Mouse (Mus musculus) limb, embryonic 15.5 days (tissue): ENCODE results near the gene C1rb. TPM values are rescaled to one million over a fixed set of nuclear protein-coding genes. Genes with fewer than 3 reads are reported as not detected.
"Not testable (repeated sequence)": the region's sequence is repeated elsewhere in the genome, so short reads cannot be mapped to it uniquely, and the experiment has no call there.

ENCODE experiments used
- ATAC-seq: fragments of 200-750 bp; cut with Nextera tagmentation; 2 replicates; pipeline ENCODE4 v1.8.0; 2017; ENCODE audit warnings: low read depth, moderate TSS enrichment; ENCODE audit not compliant: insufficient number of reproducible peaks, low FRiP score, low TSS enrichment
- H3K27ac ChIP-seq: fragments of 300-500 bp; sonication (generic); 2 replicates; pipeline ENCODE4 v1.5.1; 2015; ENCODE audit warnings: moderate library complexity, mild to moderate bottlenecking, inconsistent platforms
- H3K27me3 ChIP-seq: fragments of 300-500 bp; sonication (generic); 2 replicates; pipeline ENCODE4 v1.6.1; 2015; ENCODE audit warnings: inconsistent platforms
- H3K36me3 ChIP-seq: fragments of 300-500 bp; sonication (generic); 2 replicates; pipeline ENCODE4 v1.6.1; 2015; ENCODE audit warnings: inconsistent platforms
- H3K4me1 ChIP-seq: fragments of 300-500 bp; sonication (generic); 2 replicates; pipeline ENCODE4 v1.6.1; 2015; ENCODE audit warnings: inconsistent platforms
- H3K4me2 ChIP-seq: fragments of 300-500 bp; sonication (generic); 2 replicates; pipeline ENCODE4 v1.6.1; 2015; ENCODE audit warnings: mild to moderate bottlenecking, inconsistent platforms
- H3K4me3 ChIP-seq: fragments of 300-500 bp; sonication (generic); 2 replicates; pipeline ENCODE4 v1.5.1; 2015; ENCODE audit warnings: mild to moderate bottlenecking, inconsistent platforms
- H3K9ac ChIP-seq: fragments of 300-500 bp; sonication (generic); 2 replicates; pipeline ENCODE4 v1.6.1; 2015; ENCODE audit warnings: inconsistent platforms
- H3K9me3 ChIP-seq: fragments of 300-500 bp; sonication (generic); 2 replicates; pipeline ENCODE4 v1.6.1; 2016; ENCODE audit warnings: inconsistent platforms
- WGBS: fragments of 180-500 bp; shearing (Covaris S2); methylation state at CpG from one replicate; pipeline ENCODE4 v1.1.7; 2015; 5-methylcytosine and 5-hydroxymethylcytosine counted together
- polyA plus RNA-seq: library from polyadenylated mRNA; unstranded; fragments of >200 nt; fragmentation: Nextera tagmentation; extraction: Ambion mirVana; gene quantifications from 2 replicates; pipeline ENCODE4 v1.2.1, GENCODE M21; 2015

The C1rb gene
- polyA plus RNA-seq, 1 experiment from 2014 or later: not detected

GRCm38 (mm10) chr6:124626184-124626583 lies 56.1 kb downstream of the C1rb start:
- not testable (repeated sequence) for H3K27ac ChIP-seq, H3K4me2 ChIP-seq, ATAC-seq, H3K9ac ChIP-seq, H3K4me1 ChIP-seq, H3K36me3 ChIP-seq, H3K9me3 ChIP-seq, H3K4me3 ChIP-seq, H3K27me3 ChIP-seq
- WGBS: 42% methylated on average over 1 of the region's 1 CpGs

- H3K4me2 ChIP-seq: no peak overlapping the region
- H3K9ac ChIP-seq: no peak overlapping the region
- H3K9me3 ChIP-seq: no peaks in the 10 kb centered on the region
- ATAC-seq: no peak
- H3K27ac ChIP-seq: no peak overlapping the region
- WGBS: 78% methylated on average over 4 of the region's 4 CpGs
- H3K27me3 ChIP-seq: no peaks in the 10 kb centered on the region
- H3K4me1 ChIP-seq: no peaks in the 10 kb centered on the region
- H3K36me3 ChIP-seq: no peaks in the 10 kb centered on the region
- no peak overlapping the region for H3K4me3 ChIP-seq
Measured at GRCm38 (mm10) chr6:124630763-124631162, 60.7 kb downstream of the C1rb start.

Other genes starting within 250 kb of the C1rb start
- gene Pex5, start 155.2 kb upstream of the C1rb start, polyA plus RNA-seq: 43.7 and 45.1 TPM in 2 replicates
- gene Clstn3, start 105.5 kb upstream of the C1rb start, polyA plus RNA-seq: 5.8 and 7.2 TPM in 2 replicates
- 0.61 and 0.73 TPM in 2 replicates for gene C1rl, start 77.2 kb upstream of the C1rb start, polyA plus RNA-seq
- gene C1ra, start 57.9 kb upstream of the C1rb start, polyA plus RNA-seq: 3.9 and 4.6 TPM in 2 replicates
- gene C1s1, start 27.9 kb upstream of the C1rb start, polyA plus RNA-seq: 5.5 and 6.6 TPM in 2 replicates
- 0.14 TPM in 1 of 2 replicates, not detected in the other for gene C1s2, start 65.8 kb downstream of the C1rb start, polyA plus RNA-seq
- 46.1 and 55.0 TPM in 2 replicates for gene Lpcat3, start 92.7 kb downstream of the C1rb start, polyA plus RNA-seq
- gene Emg1, start 141.9 kb downstream of the C1rb start, polyA plus RNA-seq: 164 and 183 TPM in 2 replicates
- 285 and 312 TPM in 2 replicates for gene Phb2, start 142.0 kb downstream of the C1rb start, polyA plus RNA-seq
- 17.4 and 17.8 TPM in 2 replicates for gene Ptpn6, start 168.4 kb downstream of the C1rb start, polyA plus RNA-seq
- 356 and 402 TPM in 2 replicates for gene Grcc10, start 171.1 kb downstream of the C1rb start, polyA plus RNA-seq
- 0.10 TPM in 1 of 2 replicates, not detected in the other for gene Gm45234, start 185.7 kb downstream of the C1rb start, polyA plus RNA-seq
- gene Atn1, start 186.2 kb downstream of the C1rb start, polyA plus RNA-seq: 15.1 and 15.7 TPM in 2 replicates
- 7.9 and 9.1 TPM in 2 replicates for gene Eno2, start 199.4 kb downstream of the C1rb start, polyA plus RNA-seq
- gene Lrrc23, start 209.4 kb downstream of the C1rb start, polyA plus RNA-seq: 0.36 and 0.83 TPM in 2 replicates
- gene Spsb2, start 238.4 kb downstream of the C1rb start, polyA plus RNA-seq: 14.1 and 15.5 TPM in 2 replicates
- gene Tpi1, start 244.0 kb downstream of the C1rb start, polyA plus RNA-seq: 940 and 1,131 TPM in 2 replicates